Mouse (Mus musculus): ENCODE measurements around the gene Olfr644. TPM values are rescaled to one million over a fixed set of nuclear protein-coding genes. Genes with fewer than 3 reads are reported as not detected.

Gene Olfr644
- polyA plus RNA-seq (2015; fragmentation: Nextera tagmentation; extraction: Ambion mirVana) = not detected in 2 replicates

DNA sequence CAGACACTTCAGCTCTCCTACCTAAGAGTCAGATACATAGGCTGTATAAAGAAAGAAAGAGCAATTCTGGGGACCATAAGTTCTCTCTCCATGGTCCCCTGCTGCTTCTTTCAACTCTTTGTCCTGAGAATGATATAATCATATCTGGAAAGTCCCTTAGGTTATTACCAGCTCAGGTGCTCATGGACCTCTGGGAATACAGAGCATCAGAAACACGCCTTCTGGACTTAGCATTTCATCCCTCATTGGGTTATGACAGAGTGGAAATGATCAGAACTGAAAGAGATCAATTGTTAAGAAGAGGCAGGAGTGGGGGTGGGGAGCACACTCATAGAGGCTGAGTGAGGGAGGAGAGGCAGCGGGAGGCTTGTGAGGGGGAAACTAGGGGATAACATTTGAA lies at the start of gene Olfr644:
Olfr644 (minus strand) TSS at position 101 of the 400 bp plus-strand sequence.

DNA sequence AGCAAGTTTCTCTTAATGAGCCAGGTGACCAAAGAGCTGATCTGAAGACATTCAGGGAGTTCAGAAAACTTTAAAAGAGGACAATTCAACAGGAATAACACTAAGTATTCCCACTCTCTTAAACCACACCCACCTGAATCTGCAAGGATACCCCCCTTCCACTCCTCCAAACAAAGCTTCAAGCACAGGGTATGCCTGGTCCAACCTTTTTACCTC lies 33.0 kb upstream of the Olfr644 start, which contains the start of gene Olfr646:
Olfr646 (plus strand) TSS at position 117 of the 216 bp plus-strand sequence.

DNA sequence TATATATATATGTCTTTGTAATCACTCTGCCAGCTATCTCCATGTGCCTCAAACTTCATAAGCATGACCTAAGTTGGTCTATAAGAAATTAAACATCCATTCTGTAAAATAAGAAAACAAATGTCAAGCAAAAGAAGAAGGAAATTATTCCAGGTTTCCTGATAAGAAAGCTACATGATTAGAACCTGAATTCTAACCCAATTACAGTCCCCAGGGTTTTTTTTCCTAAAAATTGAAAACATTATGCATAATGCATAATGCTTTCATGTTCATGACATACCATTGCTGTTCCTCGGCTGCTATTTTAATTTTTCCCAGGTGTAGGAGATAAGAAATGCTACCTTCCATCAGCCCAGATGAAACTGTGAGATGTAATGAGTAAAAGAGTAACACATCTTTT lies 13.7 kb upstream of the Olfr644 start, which contains the start of gene Olfr645:
Olfr645 (minus strand) TSS at position 101 of the 400 bp plus-strand sequence.

DNA sequence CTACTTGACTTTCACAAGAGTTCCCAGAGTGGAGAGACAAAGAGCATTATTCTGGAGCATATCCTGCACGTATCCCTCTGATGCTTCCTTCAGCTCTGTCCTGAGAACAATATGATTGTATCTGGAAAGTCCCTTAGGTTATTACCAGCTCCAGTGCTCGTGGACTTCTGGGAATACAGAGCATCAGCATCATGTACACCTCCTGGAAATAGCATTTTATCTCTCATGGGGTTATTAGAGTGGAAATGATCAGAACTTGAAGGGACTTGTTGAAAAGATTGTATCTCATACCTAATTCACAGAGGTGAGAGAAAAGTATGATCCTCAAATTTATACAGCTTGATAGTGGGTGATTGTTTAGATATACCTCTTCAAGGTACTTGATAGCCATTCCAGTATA lies 10.3 kb downstream of the Olfr644 start, which contains the start of gene 4930516K23Rik:
4930516K23Rik (minus strand) TSS at position 101 of the 400 bp plus-strand sequence.

DNA sequence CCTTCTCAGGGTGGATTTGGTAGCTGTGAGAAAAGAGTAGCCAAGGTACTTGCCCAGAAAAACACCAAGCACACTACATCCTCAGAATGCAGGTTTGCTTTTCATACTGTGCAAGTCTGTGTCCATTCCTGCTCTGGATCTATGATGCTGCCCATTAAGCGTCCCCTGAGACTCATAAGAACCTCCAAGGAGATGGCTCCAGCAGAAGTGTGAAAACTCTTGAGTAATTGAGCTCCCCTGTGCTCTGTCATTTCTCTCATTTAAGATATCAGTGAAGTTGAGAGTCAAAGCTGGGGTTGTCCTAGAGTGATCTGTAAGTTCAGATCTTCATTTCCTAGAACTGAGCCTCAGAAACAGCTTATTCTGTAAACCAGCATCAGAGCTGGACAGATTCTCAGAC lies 19.1 kb downstream of the Olfr644 start, which contains the start of gene Olfr642:
Olfr642 (minus strand) TSS at position 101 of the 400 bp plus-strand sequence.

DNA sequence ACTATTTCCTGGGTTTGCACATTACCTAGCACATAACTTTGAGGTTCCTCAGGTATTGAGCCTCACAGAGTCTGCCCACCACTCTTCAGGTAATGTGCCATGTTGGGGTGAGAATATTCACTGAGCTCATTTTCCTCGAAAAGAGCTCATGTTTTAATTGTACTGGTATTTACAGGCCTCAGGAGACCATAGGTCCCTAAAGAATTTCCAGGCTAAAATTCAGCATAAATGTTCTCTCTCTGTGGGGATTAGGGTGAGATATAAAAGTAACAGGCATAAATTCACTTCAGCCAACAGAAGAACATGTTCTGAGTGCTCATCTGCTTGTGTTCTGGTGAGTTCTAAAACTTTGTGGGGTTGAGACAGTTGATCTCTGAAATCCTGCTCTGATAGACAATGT lies 36.5 kb downstream of the Olfr644 start, which contains the start of gene Olfr641:
Olfr641 (plus strand) TSS at position 301 of the 400 bp plus-strand sequence.

DNA sequence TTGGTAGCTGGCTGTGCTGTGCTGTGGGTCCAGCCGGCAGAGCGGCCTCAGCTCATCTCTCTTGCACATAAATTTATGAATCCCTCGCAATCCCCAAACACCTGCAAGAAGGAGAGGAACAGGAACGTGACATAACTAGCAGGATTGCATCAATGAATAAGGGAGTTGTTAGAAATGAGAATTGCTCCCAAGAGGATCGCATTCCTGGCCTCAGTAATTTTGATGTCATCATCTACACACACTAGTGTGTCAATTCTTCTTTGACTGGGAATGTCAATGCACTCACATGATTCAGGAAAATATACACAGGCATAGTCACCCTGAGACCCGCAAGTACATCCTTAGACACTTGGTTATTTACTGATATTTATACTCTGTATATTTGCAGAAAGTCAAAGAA lies 46.2 kb downstream of the Olfr644 start, which contains the start of gene Olfr640:
Olfr640 (minus strand) TSS at position 101 of the 400 bp plus-strand sequence.

DNA sequence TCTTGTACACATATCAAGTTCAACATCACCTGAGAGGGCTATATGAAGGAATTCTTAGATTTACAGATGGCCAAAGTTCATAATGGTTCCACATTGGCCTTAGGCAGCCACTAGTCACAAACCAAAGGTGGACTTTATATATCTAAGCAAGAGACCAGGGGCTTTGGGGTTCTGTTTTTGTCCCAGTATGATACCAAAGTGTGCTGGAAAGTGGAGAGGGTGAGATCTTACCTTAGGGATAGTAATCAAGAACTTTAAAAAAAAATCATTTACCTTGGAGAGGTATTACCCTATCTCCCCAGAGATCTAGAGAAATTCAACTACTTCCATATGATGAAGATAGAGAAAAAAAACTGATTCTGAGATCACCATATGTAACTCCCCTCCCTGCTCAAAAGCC lies 54.5 kb downstream of the Olfr644 start, which contains the start of gene Olfr639:
Olfr639 (minus strand) TSS at position 101 of the 400 bp plus-strand sequence.

Other genes with a start within 250 kb of the Olfr644 start
- gene Hbb-bs, start 243.8 kb downstream of the Olfr644 start, polyA plus RNA-seq (2015; fragmentation: Nextera tagmentation; extraction: Ambion mirVana) = 1,956 and 2,204 TPM in 2 replicates
- gene Hbb-bh2, start 231.3 kb downstream of the Olfr644 start, polyA plus RNA-seq (2015; fragmentation: Nextera tagmentation; extraction: Ambion mirVana) = not detected in 2 replicates
- gene Hbb-bh1, start 228.7 kb downstream of the Olfr644 start, polyA plus RNA-seq (2015; fragmentation: Nextera tagmentation; extraction: Ambion mirVana) = not detected in 2 replicates
- not detected in 2 replicates for gene Hbb-y, start 218.7 kb downstream of the Olfr644 start, polyA plus RNA-seq (2015; fragmentation: Nextera tagmentation; extraction: Ambion mirVana)
- not detected in 2 replicates for gene Olfr66, start 185.6 kb downstream of the Olfr644 start, polyA plus RNA-seq (2015; fragmentation: Nextera tagmentation; extraction: Ambion mirVana)
- not detected in 2 replicates for gene Olfr64, start 177.4 kb downstream of the Olfr644 start, polyA plus RNA-seq (2015; fragmentation: Nextera tagmentation; extraction: Ambion mirVana)
- not detected in 2 replicates for gene Olfr65, start 168.4 kb downstream of the Olfr644 start, polyA plus RNA-seq (2015; fragmentation: Nextera tagmentation; extraction: Ambion mirVana)
- gene Olfr631, start 143.0 kb downstream of the Olfr644 start, polyA plus RNA-seq (2015; fragmentation: Nextera tagmentation; extraction: Ambion mirVana) = not detected in 2 replicates
- not detected in 2 replicates for gene Olfr632, start 137.5 kb downstream of the Olfr644 start, polyA plus RNA-seq (2015; fragmentation: Nextera tagmentation; extraction: Ambion mirVana)
- gene Olfr633, start 127.4 kb downstream of the Olfr644 start, polyA plus RNA-seq (2015; fragmentation: Nextera tagmentation; extraction: Ambion mirVana) = not detected in 2 replicates
- gene Olfr635, start 100.7 kb downstream of the Olfr644 start, polyA plus RNA-seq (2015; fragmentation: Nextera tagmentation; extraction: Ambion mirVana) = not detected in 2 replicates
- gene Olfr638, start 73.1 kb downstream of the Olfr644 start, polyA plus RNA-seq (2015; fragmentation: Nextera tagmentation; extraction: Ambion mirVana) = not detected in 2 replicates
- gene Olfr639, start 54.6 kb downstream of the Olfr644 start, polyA plus RNA-seq (2015; fragmentation: Nextera tagmentation; extraction: Ambion mirVana) = not detected in 2 replicates
- not detected in 2 replicates for gene Olfr640, start 46.3 kb downstream of the Olfr644 start, polyA plus RNA-seq (2015; fragmentation: Nextera tagmentation; extraction: Ambion mirVana)
- not detected in 2 replicates for gene Olfr641, start 36.4 kb downstream of the Olfr644 start, polyA plus RNA-seq (2015; fragmentation: Nextera tagmentation; extraction: Ambion mirVana)
- not detected in 2 replicates for gene Olfr642, start 19.2 kb downstream of the Olfr644 start, polyA plus RNA-seq (2015; fragmentation: Nextera tagmentation; extraction: Ambion mirVana)
- gene 4930516K23Rik, start 10.4 kb downstream of the Olfr644 start, polyA plus RNA-seq (2015; fragmentation: Nextera tagmentation; extraction: Ambion mirVana) = not detected in 2 replicates
- gene Olfr645, start 13.6 kb upstream of the Olfr644 start, polyA plus RNA-seq (2015; fragmentation: Nextera tagmentation; extraction: Ambion mirVana) = not detected in 2 replicates
- not detected in 2 replicates for gene Olfr646, start 33.0 kb upstream of the Olfr644 start, polyA plus RNA-seq (2015; fragmentation: Nextera tagmentation; extraction: Ambion mirVana)
- gene Ubqln5, start 58.0 kb upstream of the Olfr644 start, polyA plus RNA-seq (2015; fragmentation: Nextera tagmentation; extraction: Ambion mirVana) = not detected in 2 replicates
- not detected in 2 replicates for gene Olfr643, start 65.5 kb upstream of the Olfr644 start, polyA plus RNA-seq (2015; fragmentation: Nextera tagmentation; extraction: Ambion mirVana)
- not detected in 2 replicates for gene Ubqln3, start 71.4 kb upstream of the Olfr644 start, polyA plus RNA-seq (2015; fragmentation: Nextera tagmentation; extraction: Ambion mirVana)
- gene Ubqlnl, start 78.7 kb upstream of the Olfr644 start, polyA plus RNA-seq (2015; fragmentation: Nextera tagmentation; extraction: Ambion mirVana) = not detected in 2 replicates
- not detected in 2 replicates for gene Olfm5, start 93.0 kb upstream of the Olfr644 start, polyA plus RNA-seq (2015; fragmentation: Nextera tagmentation; extraction: Ambion mirVana)
- gene Olfr648, start 111.5 kb upstream of the Olfr644 start, polyA plus RNA-seq (2015; fragmentation: Nextera tagmentation; extraction: Ambion mirVana) = 0.05 TPM in 1 of 2 replicates, not detected in the other
- gene Olfr649, start 124.1 kb upstream of the Olfr644 start, polyA plus RNA-seq (2015; fragmentation: Nextera tagmentation; extraction: Ambion mirVana) = not detected in 2 replicates
- gene Trim6, start 146.9 kb upstream of the Olfr644 start, polyA plus RNA-seq (2015; fragmentation: Nextera tagmentation; extraction: Ambion mirVana) = 0.56 and 0.97 TPM in 2 replicates
- 1.7 and 2.2 TPM in 2 replicates for gene Trim34a, start 172.6 kb upstream of the Olfr644 start, polyA plus RNA-seq (2015; fragmentation: Nextera tagmentation; extraction: Ambion mirVana)
- 0.45 and 0.63 TPM in 2 replicates for gene Trim5, start 216.2 kb upstream of the Olfr644 start, polyA plus RNA-seq (2015; fragmentation: Nextera tagmentation; extraction: Ambion mirVana)
- 5.1 and 5.9 TPM in 2 replicates for gene Trim12a, start 243.6 kb upstream of the Olfr644 start, polyA plus RNA-seq (2015; fragmentation: Nextera tagmentation; extraction: Ambion mirVana)